Mouse (Mus musculus) lung, postnatal 0 days (tissue): ENCODE measurements around the gene Tm4sf19.

Experiments
- CTCF ChIP-seq: IDR thresholded peaks from 2 replicates; pipeline ENCODE4 v1.5.1; 2016; ENCODE audit warnings: antibody characterized with exemption, mild to moderate bottlenecking
- EP300 ChIP-seq: IDR thresholded peaks from 2 replicates; pipeline ENCODE4 v1.6.1; 2016; ENCODE audit warnings: antibody characterized with exemption, mild to moderate bottlenecking, control low read depth

GRCm38 (mm10) chr16:32441432-32441831, 41.1 kb downstream of the Tm4sf19 start:
- TF ChIP-seq CTCF (no peak), EP300 (no peak)
